Mouse (Mus musculus) frontal cortex, postnatal 36 days (tissue): ENCODE data around the gene Kctd18.
A peak's percentile ranks its signal among the peaks of the same experiment; 100 is the strongest.

ENCODE experiments used
- DNase-seq, 2 experiments: peaks; one replicate each; pipeline ENCODE4 v3.0.0; 2022; ENCODE audit warnings: low spot score in 2 of 2

Gene Kctd18

DNA sequence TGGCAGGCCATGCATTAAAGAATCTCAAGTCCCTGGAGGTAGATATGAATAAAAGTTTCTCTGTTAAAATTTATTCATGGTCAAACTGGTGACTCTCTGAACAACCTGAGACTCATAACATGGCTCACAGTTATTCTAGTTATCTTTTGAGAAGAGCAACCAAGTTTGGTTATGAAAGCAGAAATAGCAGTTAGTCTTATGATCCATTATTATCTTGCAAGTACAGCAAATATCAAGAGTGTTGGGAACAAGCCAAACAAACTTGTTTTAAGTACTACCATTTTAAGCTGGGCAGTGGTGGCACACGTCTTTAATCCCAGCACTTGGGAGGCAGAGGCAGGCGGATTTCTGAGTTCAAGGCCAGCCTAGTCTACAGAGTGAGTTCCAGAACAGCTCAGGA lies 27.5 kb downstream of the Kctd18 start:
- DNase-seq, result no peak

DNA sequence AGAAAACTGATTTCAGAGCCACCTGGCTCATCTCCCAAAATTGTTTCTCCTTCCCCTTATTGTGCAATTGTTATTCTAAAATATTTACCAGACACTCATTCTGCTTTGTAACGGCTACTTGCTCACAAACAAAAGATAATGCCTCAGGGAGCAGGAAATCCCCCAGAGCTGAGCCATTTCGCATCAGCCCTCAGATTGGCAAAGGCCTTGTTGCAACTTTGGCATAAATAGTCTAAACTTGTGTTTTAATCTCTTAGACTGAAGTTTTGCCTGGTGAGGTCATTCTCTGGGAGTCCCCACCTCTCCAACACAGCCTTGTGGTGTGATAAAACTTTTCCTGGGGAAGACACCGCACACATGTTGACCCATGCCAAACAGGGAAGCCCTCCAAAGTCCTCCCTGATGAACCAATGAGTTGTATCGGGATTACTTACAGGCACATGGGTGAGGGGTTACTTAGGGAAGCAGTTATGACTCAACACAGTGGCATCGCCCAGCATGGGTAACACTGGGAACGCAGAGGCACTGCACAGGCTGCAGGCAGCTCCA lies 29.6 kb downstream of the Kctd18 start:
- no peak for DNase-seq

DNA sequence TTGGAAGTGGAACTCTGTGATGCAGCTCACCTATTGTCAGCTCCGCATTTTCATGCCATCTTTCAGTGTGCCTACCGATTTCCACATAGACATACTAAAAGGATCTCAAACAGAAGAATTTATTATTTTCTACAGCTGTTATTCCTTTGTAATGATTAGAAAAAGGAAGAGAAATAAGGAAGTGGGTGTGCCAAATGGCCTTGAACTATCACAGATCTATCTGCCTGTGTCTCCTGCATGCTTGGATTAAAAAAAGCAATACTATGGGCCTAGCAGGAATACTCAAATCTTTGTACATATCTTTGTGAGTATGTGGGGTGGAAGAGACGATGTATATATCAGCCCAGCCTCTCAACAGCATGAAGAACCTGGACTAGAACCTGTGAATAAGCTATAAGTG lies 41.9 kb downstream of the Kctd18 start:
- no peak for DNase-seq

DNA sequence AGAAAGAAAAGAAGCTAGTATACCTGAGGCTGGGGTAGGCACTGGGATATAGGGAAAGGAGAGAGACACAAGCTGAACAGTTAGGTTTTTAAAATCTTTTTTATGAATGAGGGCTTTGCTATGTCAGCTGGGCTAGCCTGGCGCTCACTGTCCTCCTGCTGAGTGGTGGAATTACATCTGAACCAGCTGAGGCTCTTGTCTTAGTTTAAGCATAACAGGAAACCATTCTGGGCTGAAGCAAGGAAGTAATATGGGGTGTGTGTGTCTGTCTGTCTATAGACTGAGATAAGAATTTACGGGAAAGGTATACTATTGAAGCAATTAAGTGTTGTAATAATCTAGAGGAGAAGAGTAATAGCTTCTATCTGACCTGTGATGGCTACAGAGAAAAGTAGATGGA lies 47.2 kb downstream of the Kctd18 start:
- no peak for DNase-seq

DNA sequence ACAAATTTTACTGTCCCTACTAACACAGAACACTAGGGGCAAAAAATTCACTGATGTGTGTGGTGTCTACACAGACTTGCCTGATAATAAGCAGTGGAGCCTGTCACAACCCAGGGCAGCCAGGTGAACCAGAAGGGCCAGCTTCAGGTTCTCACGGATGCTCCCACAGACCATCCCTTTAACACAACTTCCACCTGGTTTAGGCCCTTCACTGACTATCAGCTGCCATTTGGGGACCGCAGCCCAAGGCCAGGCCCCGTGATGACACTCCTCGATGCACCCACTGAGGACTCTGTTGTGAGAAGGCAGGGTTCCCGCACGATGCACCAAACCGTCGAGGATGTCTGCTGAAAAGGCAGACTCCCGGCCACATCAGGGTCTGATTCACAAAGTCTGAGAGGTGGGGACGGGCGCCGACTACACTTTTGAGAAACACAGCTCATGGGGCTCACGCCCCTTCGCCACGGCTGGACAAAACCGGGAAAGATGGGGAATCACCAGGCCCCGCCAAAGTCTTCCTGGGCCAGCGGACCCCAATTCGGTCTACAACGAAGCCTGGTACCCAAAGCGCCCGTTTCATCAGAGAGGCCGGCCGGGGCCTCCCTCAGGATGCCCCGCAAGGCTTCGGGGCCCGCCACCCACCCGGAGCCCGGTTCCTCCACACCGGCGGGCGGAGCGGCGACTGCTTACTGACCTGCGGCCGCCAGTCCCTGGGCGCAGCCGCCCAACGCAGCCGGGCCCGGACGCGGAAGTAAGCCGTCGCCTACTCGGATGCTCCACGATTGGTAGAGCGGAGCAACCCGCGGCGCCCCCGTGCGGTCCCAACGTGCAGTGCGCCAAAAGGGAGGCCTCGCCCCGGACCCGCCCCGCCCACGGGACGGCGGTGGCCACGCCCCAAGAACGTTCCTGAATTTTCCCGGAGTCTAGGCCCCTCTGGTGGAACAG lies 49.2 kb downstream of the Kctd18 start:
- DNase-seq, result peak; percentile 95 to 96

DNA sequence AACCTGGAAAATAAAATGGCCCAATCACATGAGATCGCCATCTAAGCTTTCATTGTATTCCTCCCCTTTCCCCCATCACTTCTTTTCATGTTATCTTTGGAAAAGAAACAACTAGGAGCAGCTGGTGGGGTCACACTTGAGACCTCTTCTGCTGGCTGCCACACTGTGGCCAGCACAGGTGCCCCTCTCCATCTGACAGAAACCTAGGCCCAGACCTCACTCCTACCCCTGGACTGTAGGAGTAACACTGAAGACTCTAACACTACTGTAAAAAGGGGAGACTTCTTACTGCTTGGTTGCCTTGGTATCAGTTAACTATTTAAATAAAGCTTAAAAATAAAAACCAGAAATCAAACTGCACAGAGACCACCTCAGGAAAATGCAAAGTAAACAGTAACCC lies 63.0 kb downstream of the Kctd18 start:
- no peak for DNase-seq

DNA sequence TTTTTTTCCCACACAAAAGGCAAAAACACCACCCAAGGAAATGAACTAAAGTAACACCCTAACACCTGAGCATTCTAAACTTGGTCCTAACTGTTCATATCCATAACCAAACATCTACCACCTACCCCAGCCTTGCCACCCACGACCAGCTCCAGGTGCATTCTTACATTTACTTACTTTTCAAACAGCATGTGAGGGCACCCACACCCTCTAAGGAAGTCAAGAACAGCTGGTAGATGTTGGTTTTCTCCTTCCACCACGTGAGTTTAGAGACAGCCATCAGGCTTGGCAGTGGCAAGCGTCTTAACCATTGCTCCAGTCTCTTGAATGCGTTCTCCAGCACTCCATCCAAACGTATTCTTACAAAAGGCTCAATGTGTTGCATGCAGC lies 64.4 kb downstream of the Kctd18 start:
- no peak for DNase-seq

DNA sequence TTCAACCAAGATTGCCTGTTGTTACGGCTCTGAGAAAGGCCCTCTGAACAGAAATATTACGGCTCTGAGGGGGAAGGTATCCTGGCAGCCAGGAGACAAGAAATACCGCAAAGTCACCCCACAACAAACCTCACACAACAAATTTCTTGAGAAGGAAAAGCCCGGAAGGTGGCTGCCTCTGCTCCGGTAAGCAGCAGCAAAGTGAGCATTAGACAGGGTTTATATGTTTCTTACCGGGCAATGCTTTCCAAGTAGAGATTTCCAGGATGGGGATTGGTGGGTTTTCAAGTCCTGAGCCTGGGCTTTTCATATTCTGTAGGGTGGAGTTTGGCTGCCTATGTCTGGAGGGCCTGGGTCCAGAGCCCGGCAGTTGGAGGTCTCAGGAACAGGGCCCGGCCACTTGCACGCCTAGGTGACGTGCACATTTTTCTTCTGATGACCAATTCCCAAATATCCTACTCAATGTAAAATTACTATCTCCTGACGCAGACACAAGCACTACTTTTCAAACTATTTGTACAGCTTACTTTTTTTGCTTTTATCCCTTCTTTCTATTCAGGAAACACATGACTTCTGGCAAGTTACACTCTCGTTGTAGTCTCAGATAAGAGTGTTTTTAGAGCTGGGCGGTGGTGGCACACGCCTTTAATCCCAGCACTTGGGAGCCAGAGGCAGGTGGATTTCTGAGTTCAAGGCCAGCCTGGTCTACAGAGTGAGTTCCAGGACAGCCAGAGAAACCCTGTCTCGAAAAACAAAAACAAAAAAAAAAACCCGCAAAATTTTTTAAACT lies 65.0 kb downstream of the Kctd18 start:
- DNase-seq, result no peak

DNA sequence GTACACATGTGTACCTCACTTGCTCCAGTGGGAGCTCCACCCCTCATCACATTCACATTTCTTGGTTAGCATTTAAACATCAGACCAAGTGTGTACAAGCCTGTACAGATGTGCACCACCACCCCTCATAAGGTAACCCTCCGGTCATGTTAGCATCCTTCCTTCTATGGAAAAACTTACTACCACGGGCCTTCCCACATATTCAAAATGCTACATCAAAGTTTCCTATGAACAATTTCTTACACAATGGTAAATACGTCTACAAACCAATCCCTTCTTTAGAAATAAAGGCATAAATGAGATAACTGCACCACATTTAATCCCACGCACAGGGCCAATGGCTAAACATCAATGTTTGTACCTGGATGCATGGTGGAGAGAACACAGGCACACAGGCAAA lies 66.2 kb downstream of the Kctd18 start:
- DNase-seq, result no peak

DNA sequence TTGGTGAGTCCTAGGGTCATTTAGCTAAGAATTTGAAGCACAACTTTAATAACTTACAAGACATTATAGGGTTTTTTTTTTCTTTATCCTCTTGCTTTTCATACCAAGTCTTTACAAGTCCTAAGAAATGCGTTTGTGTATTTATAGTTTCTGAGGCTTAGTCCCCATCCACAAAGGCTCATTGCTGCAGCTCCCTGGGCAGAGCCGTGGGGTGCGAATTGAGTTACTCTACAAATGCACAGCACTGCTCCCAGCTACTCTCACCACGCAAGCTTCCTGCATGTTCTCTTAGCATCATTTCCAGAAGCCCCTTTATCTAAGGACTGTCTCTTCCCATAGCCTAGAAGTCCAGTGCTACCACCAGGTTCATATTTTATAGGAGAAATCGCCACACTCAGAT lies 69.0 kb downstream of the Kctd18 start:
- DNase-seq, result no peak

DNA sequence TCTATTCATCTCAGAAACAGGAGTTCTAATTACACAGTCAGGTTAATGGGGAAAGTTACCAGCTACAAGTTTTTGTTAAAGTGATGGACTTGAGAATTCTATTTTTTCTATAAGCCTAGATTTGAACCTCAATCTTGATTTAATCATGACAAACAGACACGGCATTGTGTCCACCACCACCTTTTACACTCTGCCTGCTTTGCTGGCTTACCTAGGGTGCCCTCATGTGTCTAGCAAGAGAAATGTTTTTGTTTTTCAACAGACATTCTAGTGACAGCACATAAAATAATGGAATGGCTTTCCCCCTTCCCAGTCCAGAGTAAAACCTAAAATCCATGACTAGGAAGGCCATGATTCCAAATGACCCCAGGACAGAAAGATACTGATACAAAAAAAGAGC lies 69.6 kb downstream of the Kctd18 start:
- DNase-seq, result peak in 1 of 2 experiments; percentile 28

DNA sequence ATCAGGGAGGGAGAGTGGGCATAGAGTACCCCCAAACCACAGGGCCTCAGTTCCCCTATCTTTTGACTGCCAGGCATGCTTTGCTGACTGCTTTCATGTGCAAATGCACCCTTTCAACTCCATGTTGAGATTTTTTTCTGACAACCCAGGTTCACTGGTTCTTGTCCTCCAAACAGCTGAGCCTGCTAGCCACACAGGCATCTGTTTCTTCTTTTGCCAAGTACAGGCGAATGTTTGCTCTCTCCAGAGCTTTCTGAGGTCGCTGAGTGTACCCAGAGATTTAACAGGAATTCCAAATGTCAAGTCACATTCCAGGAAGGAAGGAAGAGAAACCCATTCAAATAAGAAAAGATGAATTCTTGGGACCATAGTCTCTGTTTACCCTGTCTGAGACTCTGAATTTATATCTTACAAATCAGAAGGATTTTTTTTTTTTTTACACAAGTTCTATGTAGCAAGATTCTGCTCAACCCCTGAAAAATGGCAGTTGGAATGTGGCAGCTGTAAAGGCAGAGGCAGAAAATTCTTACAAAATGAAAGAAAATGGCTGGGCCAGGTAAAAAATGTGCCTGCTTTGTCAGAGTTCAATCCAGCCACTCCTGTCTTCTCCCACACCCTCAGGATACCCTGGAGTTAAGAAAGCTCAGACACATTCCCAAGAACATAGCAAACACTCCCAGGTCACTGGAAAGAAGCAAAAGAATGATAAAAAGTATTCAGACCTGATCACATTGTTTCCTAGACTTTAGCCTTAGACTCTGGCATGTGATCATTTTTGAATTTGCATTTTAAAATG lies 71.0 kb downstream of the Kctd18 start:
- DNase-seq, result no peak

DNA sequence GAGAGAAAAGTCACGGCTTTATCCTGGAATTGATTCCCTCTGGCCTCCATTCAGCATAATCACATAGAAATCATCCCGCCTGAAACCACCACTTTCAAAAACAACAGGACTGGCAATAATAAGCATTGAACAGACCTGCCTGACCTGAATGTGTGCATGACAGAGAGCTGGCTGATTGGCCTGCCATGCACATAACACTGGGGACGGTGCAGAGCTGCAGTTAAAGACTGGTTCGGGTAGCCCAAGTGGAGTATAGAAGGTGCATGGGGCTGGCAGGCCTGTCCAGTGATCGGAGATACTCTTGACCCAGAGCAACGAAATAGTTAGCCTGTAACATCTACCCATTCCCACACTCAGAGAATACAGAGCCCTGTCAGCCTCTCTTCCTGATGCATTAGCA lies 76.5 kb downstream of the Kctd18 start:
- DNase-seq, result no peak

DNA sequence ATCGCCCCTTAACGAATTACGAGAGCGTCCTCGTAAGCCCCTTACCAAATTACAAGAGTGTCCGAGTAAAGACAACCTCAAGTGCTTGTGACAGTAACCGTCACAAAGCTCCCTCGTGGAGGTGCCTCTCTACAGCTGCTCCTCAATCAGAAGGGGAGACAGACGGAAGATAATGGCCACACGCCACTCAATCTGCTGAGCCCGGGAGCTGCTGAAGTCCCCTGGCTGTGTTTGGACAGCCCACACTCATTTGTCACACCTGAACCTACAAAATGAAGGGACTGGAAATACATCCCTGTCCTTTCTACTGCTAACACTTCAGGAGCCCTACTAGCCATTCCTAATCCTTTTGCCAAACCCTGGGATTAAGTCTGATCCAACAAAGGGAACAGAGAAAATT lies 77.0 kb downstream of the Kctd18 start:
- DNase-seq, result no peak

DNA sequence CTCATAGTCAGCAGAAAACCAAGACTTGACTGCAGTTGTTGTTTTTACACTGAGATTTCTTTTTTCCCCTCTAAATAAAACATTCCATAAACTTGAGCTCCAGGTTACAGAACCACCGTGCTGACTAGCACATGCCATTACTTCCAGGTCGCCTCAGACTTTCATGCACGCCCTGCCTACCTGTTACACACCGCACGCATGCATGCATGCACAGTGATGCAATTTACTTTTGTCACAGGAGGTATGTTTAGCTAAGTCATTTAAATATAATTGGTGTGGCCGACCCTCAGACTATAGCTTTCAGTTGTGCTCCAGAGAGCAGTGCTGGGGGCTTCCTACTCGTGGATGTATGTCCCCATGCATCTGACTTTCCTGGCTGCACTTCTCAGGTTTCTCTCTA lies 77.7 kb downstream of the Kctd18 start:
- DNase-seq, result no peak

DNA sequence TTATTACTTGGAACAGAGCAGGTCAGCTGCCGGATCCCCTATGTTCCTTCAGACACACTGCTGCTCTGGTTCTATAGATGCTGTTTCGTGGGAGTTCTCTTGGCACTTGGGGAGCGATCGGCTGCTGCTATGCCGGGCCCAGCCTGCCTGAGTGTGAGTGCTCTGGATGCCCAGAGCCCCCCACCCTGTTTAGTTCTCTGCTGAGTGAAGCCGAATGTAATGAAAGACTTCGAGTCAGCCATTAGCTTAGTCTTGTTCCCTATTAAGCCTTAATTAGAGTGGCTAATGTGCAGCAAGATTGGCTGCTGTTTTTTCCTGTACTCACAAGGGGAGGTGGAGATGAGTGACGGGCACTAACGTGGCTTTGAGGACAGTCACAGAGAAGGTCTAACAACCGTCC lies 78.1 kb downstream of the Kctd18 start:
- DNase-seq, result no peak

DNA sequence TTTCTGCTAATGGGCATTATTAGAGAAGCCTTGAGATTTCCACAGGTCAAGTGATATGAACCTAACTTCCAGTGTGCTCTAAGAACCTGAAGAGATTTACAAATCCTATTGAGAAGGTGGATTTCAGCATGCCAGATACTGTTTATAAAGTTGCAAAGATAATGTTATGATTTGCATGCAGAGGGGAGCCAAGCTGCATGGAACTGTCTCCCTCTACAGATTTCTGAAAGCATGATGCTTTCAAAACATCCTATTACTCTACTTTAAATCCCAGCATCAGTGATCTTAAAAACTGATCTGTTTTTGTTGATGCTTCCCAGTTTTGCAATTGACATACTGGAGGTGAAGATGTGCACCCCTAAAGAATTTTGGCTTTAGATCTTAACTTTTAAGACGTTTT lies 84.5 kb downstream of the Kctd18 start:
- DNase-seq, result no peak

DNA sequence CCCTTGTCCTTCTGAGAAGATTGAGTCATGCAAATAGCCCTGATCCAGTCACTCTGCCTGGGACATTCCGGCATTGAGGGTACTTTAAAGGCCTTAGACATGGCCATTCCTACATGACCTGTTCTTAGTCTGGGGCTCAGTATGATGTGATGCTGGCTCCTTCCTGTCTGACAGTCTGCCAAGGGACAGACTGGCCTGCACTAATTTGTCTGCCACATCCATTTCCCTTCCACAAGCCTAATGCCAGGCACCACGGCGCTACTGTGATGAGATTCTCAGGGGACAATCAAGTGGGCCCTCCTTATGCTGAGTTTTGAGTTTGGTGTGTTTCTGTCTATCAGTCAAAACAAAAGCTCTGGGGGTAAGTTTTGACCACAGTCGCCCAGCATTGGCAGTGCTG lies 100.2 kb downstream of the Kctd18 start:
- DNase-seq, result no peak

DNA sequence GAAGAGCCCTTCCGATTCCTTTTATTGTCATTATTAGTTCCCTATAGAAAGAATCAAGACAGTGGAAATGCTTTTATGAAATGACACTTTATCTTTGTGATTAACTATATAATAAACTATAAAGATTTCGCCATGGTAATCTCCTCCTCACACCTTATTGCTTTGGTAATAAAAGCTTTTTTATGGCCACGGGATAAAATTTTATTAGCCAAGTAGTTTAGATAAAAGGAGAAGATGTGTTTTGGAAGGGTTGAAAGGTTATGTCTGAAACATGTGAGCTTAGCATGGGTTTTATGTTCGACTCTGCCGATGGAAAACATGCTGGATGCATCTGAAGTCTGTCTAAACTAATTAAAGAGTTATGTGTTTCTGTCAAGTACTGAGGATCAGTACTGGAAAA lies 101.4 kb downstream of the Kctd18 start:
- no peak for DNase-seq

DNA sequence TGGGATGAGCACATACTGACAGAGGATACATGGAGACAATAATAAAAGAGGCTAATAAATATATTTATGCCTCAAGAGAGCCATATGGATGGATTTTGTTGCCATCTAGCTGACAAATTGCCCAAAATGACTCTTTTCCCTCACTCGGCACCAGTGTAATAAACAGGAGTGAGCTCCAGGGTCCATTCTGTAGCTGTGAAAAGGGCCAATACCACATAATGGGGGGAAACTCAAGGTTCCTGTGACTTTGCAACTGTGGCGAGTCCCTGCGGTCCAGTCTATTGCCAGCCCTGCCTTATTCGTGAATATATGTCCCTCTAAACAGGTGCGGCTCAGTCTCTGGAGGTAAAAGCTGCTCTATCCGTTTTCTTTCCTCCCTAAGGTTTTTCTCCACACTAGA lies 107.2 kb downstream of the Kctd18 start:
- no peak for DNase-seq

DNA sequence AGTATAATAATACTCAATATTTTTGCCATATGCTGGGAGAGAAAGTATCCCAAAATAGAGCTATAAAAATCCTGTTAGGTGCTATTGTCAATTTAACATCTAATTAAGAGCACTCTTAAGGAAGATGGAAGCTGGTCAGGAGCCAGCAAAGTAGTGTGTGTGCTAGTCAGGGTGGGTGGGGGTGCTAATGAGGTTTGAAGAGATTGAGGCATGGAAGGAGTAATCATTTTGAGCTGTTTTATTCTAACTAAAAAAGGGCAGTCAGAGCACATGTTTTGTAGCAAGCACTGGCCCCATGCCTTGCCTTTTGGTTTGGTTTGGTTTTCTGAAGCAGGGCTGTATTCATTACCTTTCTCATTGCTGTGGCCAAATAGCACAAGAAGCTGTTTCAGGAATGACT lies 112.4 kb downstream of the Kctd18 start:
- DNase-seq, result no peak

DNA sequence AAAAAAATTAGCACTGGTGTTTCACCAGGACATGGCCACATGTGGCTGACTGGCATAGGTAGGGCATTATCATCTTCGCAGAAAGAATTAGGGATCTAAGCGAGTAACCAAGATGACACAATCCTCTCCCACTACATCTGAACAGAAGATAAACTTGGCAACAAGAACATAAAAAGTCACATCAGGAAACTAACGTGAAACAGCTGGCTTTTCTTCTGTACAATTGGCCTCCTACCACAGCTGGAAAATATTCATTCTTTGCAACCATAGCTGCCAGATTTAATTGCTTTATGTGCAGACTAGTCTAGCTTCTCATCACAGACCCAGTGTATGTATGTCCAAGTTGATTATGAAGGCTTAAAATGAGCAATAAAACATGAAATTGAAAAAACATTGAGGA lies 112.8 kb downstream of the Kctd18 start:
- no peak for DNase-seq
